Mouse (Mus musculus) right cerebral cortex, adult 18-20 months (tissue): Measurements from ENCODE around the gene Katnb1.

Experiments used
- DNase-seq: peaks from one replicate; pipeline ENCODE4 v3.0.0; 2022; ENCODE audit warnings: mixed read lengths

Katnb1 gene

GRCm38 (mm10) chr8:95141026-95141425 lies 60.0 kb downstream of the Katnb1 start:
- DNase-seq: no peak

DNA sequence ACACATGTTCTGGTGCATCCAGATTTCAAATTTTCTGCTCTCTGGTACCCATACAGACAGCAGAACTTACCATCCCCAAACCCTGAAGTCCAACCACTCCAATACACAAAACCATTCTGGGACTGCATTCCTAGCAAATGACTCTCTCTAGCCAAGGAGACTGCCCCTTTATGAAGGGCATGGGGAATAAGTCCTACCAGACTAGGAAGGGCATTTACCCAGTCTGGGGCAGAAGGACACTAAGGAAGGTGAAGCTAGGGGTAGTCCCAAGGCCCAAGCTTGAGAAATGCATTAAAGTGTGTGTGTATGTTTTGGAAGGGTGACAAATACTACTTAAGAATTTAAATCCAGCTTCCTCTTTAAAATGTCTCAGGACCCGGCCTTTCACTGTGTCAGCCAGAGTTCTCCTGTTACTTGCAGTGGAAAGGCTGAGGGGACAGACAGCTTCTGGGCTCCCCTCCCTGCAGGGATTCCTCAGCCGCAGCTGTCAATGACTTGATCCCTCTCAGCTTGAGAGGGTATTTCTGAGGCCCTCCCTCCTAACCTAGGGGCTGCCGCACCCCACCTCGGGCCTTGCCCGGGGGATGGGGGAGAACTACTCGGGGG lies 60.6 kb downstream of the Katnb1 start:
- no peak for DNase-seq

DNA sequence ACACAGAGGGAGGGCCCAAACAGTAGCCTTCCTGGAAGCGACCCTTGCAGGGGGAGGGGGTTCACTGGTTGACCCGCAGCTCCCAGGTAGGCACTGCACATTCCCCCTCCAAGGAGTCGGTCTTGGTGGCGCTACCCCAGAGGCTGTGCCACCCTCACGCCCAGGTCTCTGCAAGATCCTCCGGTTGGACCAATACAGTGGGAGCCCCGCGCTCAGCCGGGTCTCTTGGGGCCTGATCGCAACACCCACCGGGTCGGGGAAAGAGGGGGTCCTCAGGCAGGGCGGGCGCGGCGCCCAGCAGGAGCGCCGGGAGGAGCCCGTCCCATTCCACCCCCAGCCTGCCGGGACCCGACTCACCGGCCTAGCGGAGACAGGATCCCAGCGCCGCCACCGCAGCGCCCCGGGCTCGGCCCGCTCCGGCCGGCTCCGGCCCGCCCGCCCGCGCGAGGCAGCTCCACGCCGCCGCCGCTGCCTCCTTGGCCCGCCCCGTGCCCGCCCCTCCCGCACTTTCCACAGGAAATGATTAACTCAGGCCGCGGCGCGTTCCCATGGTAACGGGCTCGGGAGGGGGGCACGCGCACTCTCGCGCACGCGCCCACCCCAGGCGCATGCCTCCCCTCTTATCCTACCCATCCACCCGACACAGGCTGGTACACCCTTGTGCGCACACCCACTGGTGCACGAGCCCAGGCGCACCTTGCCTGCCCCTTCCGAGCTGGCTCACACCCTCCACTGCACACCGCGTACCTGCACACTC lies 61.3 kb downstream of the Katnb1 start:
- DNase-seq: peak; percentile 92

GRCm38 (mm10) chr8:95142985-95143804 lies 62.2 kb downstream of the Katnb1 start:
- DNase-seq: peak; percentile 44

DNA sequence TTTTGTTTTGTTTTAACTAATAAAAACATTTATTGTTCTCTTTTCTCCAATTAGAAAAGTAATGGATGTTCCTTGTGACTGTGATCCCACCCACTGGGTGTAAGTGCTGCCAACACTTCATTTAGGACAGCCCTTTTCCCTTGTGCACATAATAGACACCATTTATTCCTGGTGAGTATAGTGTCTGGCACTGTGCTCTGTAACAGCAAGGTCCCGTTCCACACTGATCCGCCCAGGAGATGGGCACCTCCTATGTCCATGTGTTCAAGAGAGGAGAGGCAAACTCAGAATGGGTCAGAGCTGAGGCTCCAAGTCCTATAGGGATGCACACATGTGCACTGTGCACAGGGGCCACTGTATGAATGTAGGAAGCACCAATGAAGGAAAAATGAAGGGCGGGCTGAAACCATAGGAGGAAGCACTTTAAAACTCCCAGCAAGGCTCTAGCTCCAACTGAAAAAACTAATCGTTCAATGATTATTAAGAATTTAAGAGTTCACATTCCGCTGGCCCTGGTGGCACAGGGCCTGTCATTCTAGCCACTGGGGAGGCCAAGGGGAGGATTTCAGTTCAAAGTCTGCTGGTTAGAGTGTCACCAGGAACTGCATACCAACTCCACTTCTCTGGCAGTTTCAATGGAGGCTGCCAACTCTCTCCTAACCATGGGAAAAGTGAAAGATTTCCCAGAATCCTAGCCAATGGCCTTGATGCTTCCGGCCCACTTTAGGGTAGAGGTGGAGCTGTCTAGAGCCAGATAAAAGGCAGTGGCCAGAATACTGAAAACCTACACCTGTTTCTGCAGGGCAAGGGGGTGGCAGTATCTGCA lies 63.0 kb downstream of the Katnb1 start:
- no peak for DNase-seq

DNA sequence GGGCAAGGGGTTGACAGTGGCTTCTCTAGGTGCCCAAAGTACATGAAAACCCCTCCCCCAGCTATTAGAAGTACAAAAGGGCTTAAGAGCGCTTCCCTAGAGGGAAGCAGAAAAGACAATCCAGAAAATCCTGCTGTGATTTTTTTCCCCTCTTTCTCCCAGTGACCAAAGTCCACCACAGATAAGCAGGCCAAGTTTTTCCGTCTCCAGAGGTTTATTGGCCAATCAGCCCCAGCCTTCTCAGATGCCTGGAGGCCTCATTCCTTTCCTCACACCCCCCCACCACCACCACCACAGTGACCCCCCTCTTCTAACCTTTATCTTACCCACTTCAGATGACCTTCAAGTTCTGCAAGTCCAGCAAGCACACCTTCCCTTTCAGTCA lies 63.6 kb downstream of the Katnb1 start:
- no peak for DNase-seq

- DNase-seq: no peak
Measured at GRCm38 (mm10) chr8:95146044-95146745, 65.2 kb downstream of the Katnb1 start.

DNA sequence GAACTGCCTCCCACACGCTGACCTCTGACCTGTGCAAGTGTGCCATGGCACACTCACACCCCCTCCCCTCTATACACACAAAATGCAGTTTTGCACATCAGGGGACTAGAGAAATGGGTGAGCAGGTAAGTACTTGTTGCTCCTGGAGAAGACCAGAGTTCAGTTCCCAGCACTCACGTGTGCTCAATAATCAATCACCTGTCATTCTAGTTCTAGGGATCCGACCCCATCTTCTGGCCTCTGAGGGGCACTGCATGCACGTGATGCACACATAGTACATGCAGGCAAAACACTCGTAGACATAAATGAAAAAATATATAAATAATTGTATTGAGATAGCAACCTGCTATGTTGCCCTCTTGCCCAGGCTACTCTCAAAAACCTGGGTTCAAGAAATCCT lies 65.9 kb downstream of the Katnb1 start:
- no peak for DNase-seq

DNA sequence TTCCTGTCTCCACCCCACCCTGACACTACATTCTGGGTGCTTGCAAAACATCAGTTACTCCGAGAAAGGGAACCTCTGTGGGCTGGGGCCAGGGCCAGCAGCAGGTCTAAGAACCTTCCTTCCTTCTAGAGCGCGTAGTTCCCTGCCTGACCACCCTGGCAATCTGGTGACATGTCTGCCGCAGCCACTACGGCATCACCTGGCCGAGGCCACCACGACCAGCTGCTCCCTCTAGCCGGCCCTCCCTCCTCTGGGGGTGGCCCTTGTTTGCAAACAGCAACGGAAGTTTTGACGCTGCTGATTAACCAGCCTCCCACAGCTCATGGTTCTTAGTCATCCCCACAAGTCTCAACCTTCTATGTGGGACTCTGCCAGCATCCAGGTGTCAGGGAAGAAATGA lies 68.4 kb downstream of the Katnb1 start:
- no peak for DNase-seq

GRCm38 (mm10) chr8:95150608-95151007 lies 69.6 kb downstream of the Katnb1 start:
- DNase-seq: no peak
